Mouse (Mus musculus): ENCODE results near the gene Tm6sf1.

GRCm38 (mm10) chr7:81873807-81874206 lies 15.0 kb downstream of the Tm6sf1 start:
- no peak for TF ChIP-seq CTCF (IDR thresholded peaks at IDR 0.05; ENCODE audit: borderline replicate concordance, insufficient read depth, low read depth, low read length)
- no peak for TF ChIP-seq POLR2A (IDR thresholded peaks at IDR 0.05; ENCODE audit: borderline replicate concordance, insufficient read depth, low read length)
